Mouse (Mus musculus): Measurements from ENCODE around the gene Pnkp.

GRCm38 (mm10) chr7:44810819-44811557 lies 46.0 kb upstream of the Pnkp start:
- TF ChIP-seq CTCF (IDR thresholded peaks at IDR 0.05) (no peak), EP300 (IDR thresholded peaks at IDR 0.05) (no peak)

Data from lung, postnatal 0 days (tissue).